Mouse (Mus musculus) liver, adult 2 months (tissue): ENCODE data around the gene Ugp2.
"Not testable (repeated sequence)": the region's sequence is repeated elsewhere in the genome, so short reads cannot be mapped to it uniquely, and the experiment has no call there.

ENCODE experiments used
- CTCF ChIP-seq: fragments of 200-500 bp; IDR thresholded peaks from 2 replicates; pipeline ENCODE4 v1.5.1; 2011; ENCODE audit warnings: low read depth, low read length, control low read depth
- POLR2A ChIP-seq: fragments of 200-500 bp; IDR thresholded peaks from 2 replicates; pipeline ENCODE4 v1.6.1; 2011; ENCODE audit warnings: low read length, control low read depth; ENCODE audit not compliant: insufficient read depth; ENCODE audit errors: extremely low read depth

GRCm38 (mm10) chr11:21288153-21288552, 82.8 kb downstream of the Ugp2 start:
- not testable (repeated sequence) for TF ChIP-seq CTCF, POLR2A
